Mouse (Mus musculus) megakaryocyte, embryonic 14.5 days (primary cell): Measurements from ENCODE around the gene Cfc1. TPM values are rescaled to one million over a fixed set of nuclear protein-coding genes. Genes with fewer than 3 reads are reported as not detected.
"Not testable (repeated sequence)": the region's sequence is repeated elsewhere in the genome, so short reads cannot be mapped to it uniquely, and the experiment has no call there.

Source experiments
- H3K27me3 ChIP-seq: replicated peaks from 2 replicates; pipeline ENCODE3; 2012; ENCODE audit warnings: inconsistent platforms
- H3K36me3 ChIP-seq: replicated peaks from 2 replicates; pipeline ENCODE3; 2012; ENCODE audit warnings: low read length, inconsistent platforms, mixed read lengths
- H3K4me1 ChIP-seq: 2 replicates; pipeline ENCODE4 v1.6.1; 2012; ENCODE audit warnings: inconsistent platforms
- H3K4me3 ChIP-seq: replicated peaks from 2 replicates; pipeline ENCODE3; 2012; ENCODE audit warnings: moderate library complexity, mild to moderate bottlenecking, inconsistent platforms
- H3K9me3 ChIP-seq: 2 replicates; pipeline ENCODE4 v1.6.1; 2012; ENCODE audit warnings: inconsistent platforms
- FLI1 ChIP-seq: IDR thresholded peaks from 2 replicates; pipeline ENCODE4 v1.6.1; 2012; ENCODE audit warnings: low read length, inconsistent platforms, mixed read lengths
- GATA1 ChIP-seq: IDR thresholded peaks from 3 replicates; pipeline ENCODE4 v1.6.1; 2012; ENCODE audit warnings: mixed read lengths, low read length, inconsistent platforms, borderline replicate concordance
- polyA plus RNA-seq: library from polyadenylated mRNA; stranded (reverse); fragments of >175 nt; gene quantifications from 2 replicates; pipeline ENCODE4 v1.2.3, GENCODE M21; 2012; ENCODE audit warnings: low replicate concordance; ENCODE audit not compliant: insufficient read depth

Cfc1 gene
- polyA plus RNA-seq, 1 experiment: not detected

- no peak overlapping the region for H3K4me3 ChIP-seq
- H3K36me3 ChIP-seq: no peaks in the 10 kb centered on the region
- peaks cover 25% of the 10 kb centered on the region for H3K4me1 ChIP-seq
- no peak for TF ChIP-seq FLI1
- TF ChIP-seq GATA1: no peak
- peaks cover 19% of the 10 kb centered on the region for H3K9me3 ChIP-seq
- H3K27me3 ChIP-seq: peaks cover 31% of the 10 kb centered on the region
These were observed 22.4 kb upstream of the Cfc1 start for GRCm38 (mm10) chr1:34513068-34513467.

- H3K4me3 ChIP-seq: no peak overlapping the region
- TF ChIP-seq FLI1 (no peak), GATA1 (no peak)
- H3K27me3 ChIP-seq: peaks cover 39% of the 10 kb centered on the region
- peaks cover 16% of the 10 kb centered on the region for H3K9me3 ChIP-seq
- no peaks in the 10 kb centered on the region for H3K36me3 ChIP-seq
- peaks cover 20% of the 10 kb centered on the region for H3K4me1 ChIP-seq
These were observed 18.9 kb upstream of the Cfc1 start for GRCm38 (mm10) chr1:34516595-34516994.

GRCm38 (mm10) chr1:34517297-34517696 is 18.2 kb upstream of the Cfc1 start:
- Histone ChIP-seq H3K27me3 (peaks cover 41% of the 10 kb centered on the region), H3K9me3 (peaks cover 16% of the 10 kb centered on the region), H3K4me1 (peaks cover 20% of the 10 kb centered on the region)
- H3K4me3 ChIP-seq, H3K36me3 ChIP-seq: not testable (repeated sequence)

- H3K4me3 ChIP-seq, H3K36me3 ChIP-seq: not testable (repeated sequence)
- Histone ChIP-seq H3K4me1 (peaks cover 20% of the 10 kb centered on the region), H3K9me3 (peaks cover 16% of the 10 kb centered on the region), H3K27me3 (peaks cover 43% of the 10 kb centered on the region)
These were observed 17.7 kb upstream of the Cfc1 start for GRCm38 (mm10) chr1:34517797-34518196.

GRCm38 (mm10) chr1:34518259-34518658 is 17.2 kb upstream of the Cfc1 start:
- TF ChIP-seq GATA1 (no peak), FLI1 (no peak)
- H3K4me3 ChIP-seq: no peak overlapping the region
- H3K36me3 ChIP-seq: no peaks in the 10 kb centered on the region
- peaks cover 46% of the 10 kb centered on the region for H3K27me3 ChIP-seq
- H3K4me1 ChIP-seq: peaks cover 20% of the 10 kb centered on the region
- peaks cover 16% of the 10 kb centered on the region for H3K9me3 ChIP-seq

GRCm38 (mm10) chr1:34522205-34522849 is 13.1 kb upstream of the Cfc1 start:
- Histone ChIP-seq H3K4me3 (no peak overlapping the region), H3K36me3 (no peaks in the 10 kb centered on the region), H3K9me3 (peaks cover 10% of the 10 kb centered on the region), H3K4me1 (peaks cover 11% of the 10 kb centered on the region), H3K27me3 (peaks cover 38% of the 10 kb centered on the region)
- TF ChIP-seq GATA1 (no peak), FLI1 (no peak)

GRCm38 (mm10) chr1:34522850-34523244 is 12.6 kb upstream of the Cfc1 start:
- peaks cover 10% of the 10 kb centered on the region for H3K4me1 ChIP-seq
- no peak for TF ChIP-seq GATA1
- TF ChIP-seq FLI1: no peak
- H3K36me3 ChIP-seq: no peaks in the 10 kb centered on the region
- peaks cover 38% of the 10 kb centered on the region for H3K27me3 ChIP-seq
- H3K4me3 ChIP-seq: no peak overlapping the region
- H3K9me3 ChIP-seq: peaks cover 10% of the 10 kb centered on the region

- Histone ChIP-seq H3K27me3 (peaks cover 38% of the 10 kb centered on the region), H3K36me3 (no peaks in the 10 kb centered on the region), H3K4me1 (peaks cover 10% of the 10 kb centered on the region), H3K9me3 (peaks cover 10% of the 10 kb centered on the region), H3K4me3 (no peak overlapping the region)
- TF ChIP-seq GATA1: no peak
- TF ChIP-seq FLI1: no peak
These were observed 11.8 kb upstream of the Cfc1 start for GRCm38 (mm10) chr1:34523647-34524046.

- not testable (repeated sequence) for H3K9me3 ChIP-seq, H3K4me3 ChIP-seq, H3K36me3 ChIP-seq, H3K4me1 ChIP-seq
- H3K27me3 ChIP-seq: peaks cover 33% of the 10 kb centered on the region
These were observed 874 bp upstream of the Cfc1 start for GRCm38 (mm10) chr1:34534574-34534973.

- no peaks in the 10 kb centered on the region; the same call in 1 of the 2 replicates for H3K4me1 ChIP-seq
- peaks cover 33% of the 10 kb centered on the region for H3K27me3 ChIP-seq
- no peaks in the 10 kb centered on the region for H3K36me3 ChIP-seq
- no peak overlapping the region for H3K4me3 ChIP-seq
- H3K9me3 ChIP-seq: peaks cover 6% of the 10 kb centered on the region; the same call in 1 of the 2 replicates
- TF ChIP-seq FLI1 (no peak), GATA1 (no peak)
These were observed 881 bp downstream of the Cfc1 start for GRCm38 (mm10) chr1:34536291-34536766.

- no peaks in the 10 kb centered on the region for H3K36me3 ChIP-seq
- no peak overlapping the region for H3K4me3 ChIP-seq
- H3K4me1 ChIP-seq: no peaks in the 10 kb centered on the region; the same call in 1 of the 2 replicates
- H3K9me3 ChIP-seq: peaks cover 9% of the 10 kb centered on the region; the same call in 1 of the 2 replicates
- TF ChIP-seq GATA1 (no peak), FLI1 (no peak)
- H3K27me3 ChIP-seq: peaks cover 33% of the 10 kb centered on the region
These were observed 1.5 kb downstream of the Cfc1 start for GRCm38 (mm10) chr1:34536767-34537485.
